Mouse (Mus musculus) hindbrain, postnatal 0 days (tissue): ENCODE data around the gene Naaladl2. TPM values are rescaled to one million over a fixed set of nuclear protein-coding genes. Genes with fewer than 3 reads are reported as not detected.
A peak's percentile ranks its signal among the peaks of the same experiment; 100 is the strongest.

Source experiments
- ATAC-seq: fragments of 200-750 bp; cut with Nextera tagmentation; 2 replicates; pipeline ENCODE4 v1.8.0; 2017; ENCODE audit warnings: mild to moderate bottlenecking, moderate TSS enrichment, moderate library complexity
- DNase-seq: peaks from one replicate; pipeline ENCODE4 v3.0.0-alpha.2; 2015; ENCODE audit warnings: low spot score
- H3K27ac ChIP-seq: fragments of 300-500 bp; sonication (generic); 2 replicates; pipeline ENCODE4 v1.5.1; 2014; ENCODE audit warnings: mild to moderate bottlenecking
- H3K27me3 ChIP-seq: fragments of 300-500 bp; sonication (generic); 2 replicates; pipeline ENCODE4 v1.6.1; 2014; ENCODE audit warnings: low read length, mixed read lengths; ENCODE audit not compliant: insufficient read depth
- H3K36me3 ChIP-seq: fragments of 300-500 bp; sonication (generic); 2 replicates; pipeline ENCODE4 v1.6.1; 2014; ENCODE audit warnings: low read length, mixed read lengths; ENCODE audit not compliant: insufficient read depth
- H3K4me1 ChIP-seq: fragments of 300-500 bp; sonication (generic); 2 replicates; pipeline ENCODE4 v1.6.1; 2014; ENCODE audit warnings: antibody characterized with exemption, low read length, mixed read lengths; ENCODE audit not compliant: insufficient read depth
- H3K4me2 ChIP-seq: fragments of 300-500 bp; sonication (generic); 2 replicates; pipeline ENCODE4 v1.6.1; 2014; ENCODE audit warnings: low read depth, mild to moderate bottlenecking, low read length, moderate library complexity, mixed read lengths
- H3K4me3 ChIP-seq: fragments of 300-500 bp; sonication (generic); 2 replicates; pipeline ENCODE4 v1.5.1; 2014; ENCODE audit warnings: low read length
- H3K9ac ChIP-seq: fragments of 300-500 bp; sonication (generic); replicated peaks from 2 replicates; pipeline ENCODE4 v1.6.1; 2014; ENCODE audit warnings: mild to moderate bottlenecking, low read length, moderate library complexity, mixed read lengths
- H3K9me3 ChIP-seq: fragments of 300-500 bp; sonication (generic); 2 replicates; pipeline ENCODE4 v1.6.1; 2016; ENCODE audit warnings: low read length, mixed read lengths
- CTCF ChIP-seq: IDR thresholded peaks from 2 replicates; pipeline ENCODE4 v1.5.1; 2016; ENCODE audit warnings: antibody characterized with exemption, control low read depth, low read depth
- WGBS: fragments of 180-500 bp; shearing (Covaris S2); extraction: QIAGEN DNeasy Blood & Tissue Kit; methylation state at CpG from one replicate; pipeline ENCODE4 v1.1.7; 2014; 5-methylcytosine and 5-hydroxymethylcytosine counted together
- polyA plus RNA-seq: library from polyadenylated mRNA; unstranded; fragments of >200 nt; fragmentation: Nextera tagmentation; extraction: Ambion mirVana; gene quantifications from 2 replicates; pipeline ENCODE4 v1.2.1, GENCODE M21; 2015
- total RNA-seq: library from RNA; depleted of rRNA; stranded (reverse); fragments of >200 nt; gene quantifications from 2 replicates; pipeline ENCODE4 v1.2.3, GENCODE M21; 2014

Gene Naaladl2
- total and polyA plus RNA-seq, 2 experiments from 2014 or later: 0.37 to 0.81 TPM

DNA sequence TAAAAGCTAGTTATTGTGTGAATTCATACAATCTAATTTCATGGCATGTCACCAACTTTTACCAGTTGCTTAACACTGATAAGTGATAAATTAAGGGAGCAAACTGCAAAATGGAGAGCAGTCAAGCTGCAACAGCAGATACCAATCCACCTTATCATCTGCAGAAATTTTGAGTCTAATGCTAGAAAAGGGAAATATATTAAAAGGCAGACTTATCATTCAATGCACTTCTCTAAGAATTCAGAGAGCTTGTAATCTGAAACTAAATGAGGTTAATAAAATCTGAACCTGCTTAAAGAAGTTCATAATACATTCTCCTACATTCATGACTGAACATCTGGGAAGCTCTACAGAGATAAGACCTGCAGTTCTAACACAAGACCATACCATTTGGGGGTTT lies 480.3 kb downstream of the Naaladl2 start:
- no peak for DNase-seq
- no peak overlapping the region for H3K9ac ChIP-seq
- H3K4me1 ChIP-seq: no peaks in the 10 kb centered on the region
- no peak overlapping the region for H3K4me2 ChIP-seq
- no peak overlapping the region for H3K27ac ChIP-seq
- TF ChIP-seq CTCF: no peak
- ATAC-seq: no peak
- H3K27me3 ChIP-seq: no peaks in the 10 kb centered on the region
- no peak overlapping the region for H3K4me3 ChIP-seq
- no peaks in the 10 kb centered on the region for H3K36me3 ChIP-seq
- H3K9me3 ChIP-seq: no peaks in the 10 kb centered on the region

DNA sequence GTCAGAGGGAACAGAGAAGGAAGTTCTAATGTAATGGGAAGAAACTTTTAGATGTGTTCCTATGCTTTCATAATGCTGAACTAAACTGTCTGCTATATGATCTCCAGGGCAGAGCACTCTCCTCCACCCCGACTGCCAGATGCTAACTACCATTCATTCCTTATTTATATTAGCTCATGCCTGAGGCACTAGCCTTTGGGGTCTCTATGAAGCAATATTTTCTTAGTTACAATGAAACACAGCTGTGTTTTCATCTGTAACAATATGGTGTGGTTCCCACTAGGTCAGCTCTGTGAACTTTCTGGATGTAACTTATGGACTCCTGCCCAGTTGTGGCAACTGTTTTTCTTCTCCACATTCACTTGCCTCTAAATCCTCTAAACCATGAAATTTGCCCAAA lies 514.0 kb downstream of the Naaladl2 start:
- H3K27me3 ChIP-seq: no peaks in the 10 kb centered on the region
- H3K9me3 ChIP-seq: no peaks in the 10 kb centered on the region
- H3K27ac ChIP-seq: no peak overlapping the region
- TF ChIP-seq CTCF: no peak
- 48% methylated on average over 1 of the region's 1 CpGs for WGBS
- no peaks in the 10 kb centered on the region for H3K4me1 ChIP-seq
- ATAC-seq (no peak), DNase-seq (no peak)
- no peak overlapping the region for H3K9ac ChIP-seq
- H3K4me2 ChIP-seq: no peak overlapping the region
- no peaks in the 10 kb centered on the region for H3K36me3 ChIP-seq
- H3K4me3 ChIP-seq: no peak overlapping the region

DNA sequence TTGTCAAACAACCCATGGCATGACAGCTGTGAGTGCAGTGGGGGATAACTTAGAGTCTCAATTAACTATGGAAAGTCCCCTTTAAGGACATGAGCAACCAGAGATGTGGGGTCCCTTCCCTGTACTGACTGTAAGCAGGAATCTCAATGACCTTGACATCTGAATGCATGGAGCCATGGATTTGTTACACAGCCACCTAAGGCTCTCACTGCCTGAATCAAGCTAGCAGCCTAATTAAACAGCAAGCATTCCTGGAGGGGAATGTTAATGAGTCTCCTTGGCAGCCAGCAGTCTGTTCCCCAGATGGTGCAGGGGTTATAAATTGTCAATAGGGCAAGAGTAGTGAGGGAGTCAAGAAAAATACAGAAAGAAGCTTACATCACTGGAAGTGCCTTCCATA lies 538.6 kb downstream of the Naaladl2 start:
- Histone ChIP-seq H3K9me3 (no peaks in the 10 kb centered on the region), H3K36me3 (no peaks in the 10 kb centered on the region), H3K4me1 (no peaks in the 10 kb centered on the region), H3K27ac (no peak overlapping the region), H3K4me3 (no peak overlapping the region), H3K4me2 (no peak overlapping the region), H3K9ac (no peak overlapping the region), H3K27me3 (no peaks in the 10 kb centered on the region)
- no peak for TF ChIP-seq CTCF
- ATAC-seq: peak; percentile 56; the same call in 1 of the 2 replicates
- peak; percentile 31 for DNase-seq

DNA sequence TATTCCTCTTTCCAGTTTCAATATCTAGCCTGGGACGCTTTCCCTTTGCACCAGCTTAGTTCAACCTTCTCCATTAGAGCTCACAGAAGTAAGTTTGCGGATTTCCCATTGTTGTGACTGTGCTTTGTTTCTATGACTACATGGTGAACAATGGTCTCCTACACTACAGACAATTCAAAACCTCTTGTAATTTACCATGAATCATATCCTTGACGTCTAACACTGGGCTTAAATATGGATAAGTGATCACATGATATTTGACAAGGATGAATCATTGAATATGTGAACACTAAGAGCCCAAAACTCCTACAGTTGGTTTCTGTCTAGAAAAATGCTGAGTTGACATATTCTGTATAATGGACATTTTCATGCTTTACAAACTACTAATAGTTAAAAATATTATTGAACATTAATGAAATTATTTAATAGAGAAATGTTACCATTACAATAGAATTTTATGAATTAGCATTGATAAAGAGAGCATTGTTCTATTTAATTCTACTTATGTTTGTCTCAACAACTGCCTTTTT lies 539.2 kb downstream of the Naaladl2 start:
- Histone ChIP-seq H3K4me1 (no peaks in the 10 kb centered on the region), H3K27ac (no peak overlapping the region), H3K36me3 (no peaks in the 10 kb centered on the region), H3K9ac (no peak overlapping the region), H3K4me2 (no peak overlapping the region), H3K27me3 (no peaks in the 10 kb centered on the region), H3K9me3 (no peaks in the 10 kb centered on the region), H3K4me3 (no peak overlapping the region)
- WGBS: 55% methylated on average over 3 of the region's 3 CpGs
- ATAC-seq (no peak), DNase-seq (no peak)
- no peak for TF ChIP-seq CTCF

DNA sequence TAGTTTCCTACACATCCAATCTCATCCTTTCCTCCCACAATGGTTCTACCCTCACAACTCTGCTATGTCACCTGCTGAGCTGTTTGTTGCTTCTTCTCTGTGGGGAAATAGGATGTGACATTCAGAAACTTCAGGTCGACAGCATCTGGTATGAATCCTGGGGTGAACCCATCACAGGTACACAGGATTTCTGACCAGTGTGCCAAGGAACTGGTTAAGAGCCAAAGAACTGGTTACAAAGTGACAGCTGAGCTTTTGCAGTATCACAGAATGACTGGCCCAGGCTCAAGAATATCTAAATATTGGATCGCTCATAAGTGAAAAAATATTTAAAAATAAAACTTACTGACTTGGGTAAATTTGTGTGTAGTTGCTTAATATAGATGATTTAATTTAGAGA lies 548.6 kb downstream of the Naaladl2 start:
- no peak overlapping the region for H3K27ac ChIP-seq
- 74% methylated on average over 2 of the region's 2 CpGs for WGBS
- ATAC-seq: no peak
- no peak overlapping the region for H3K9ac ChIP-seq
- DNase-seq: no peak
- H3K36me3 ChIP-seq: no peaks in the 10 kb centered on the region
- H3K4me1 ChIP-seq: no peaks in the 10 kb centered on the region
- H3K4me3 ChIP-seq: no peak overlapping the region
- no peak overlapping the region for H3K4me2 ChIP-seq
- H3K9me3 ChIP-seq: no peaks in the 10 kb centered on the region
- no peaks in the 10 kb centered on the region for H3K27me3 ChIP-seq
- no peak for TF ChIP-seq CTCF

DNA sequence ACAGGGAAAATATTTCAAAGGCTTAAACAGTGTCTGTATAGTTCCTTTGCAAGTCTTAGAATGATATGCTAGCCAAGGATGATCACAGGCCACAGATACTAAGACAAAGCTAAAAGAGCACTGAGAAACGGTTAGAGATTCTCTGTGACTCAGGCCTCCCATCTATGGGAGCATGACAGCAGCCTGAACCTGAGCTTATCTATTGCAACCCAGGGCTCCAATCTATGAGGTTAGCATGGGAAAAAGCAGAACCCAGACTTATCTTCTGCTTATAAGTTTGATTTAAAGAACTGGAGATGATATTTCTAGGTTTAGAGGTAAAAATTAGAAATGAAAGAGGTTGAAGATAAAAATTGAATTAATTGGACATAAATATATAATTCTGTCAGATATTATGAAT lies 587.4 kb downstream of the Naaladl2 start:
- H3K36me3 ChIP-seq: no peaks in the 10 kb centered on the region
- H3K9me3 ChIP-seq: no peaks in the 10 kb centered on the region
- ATAC-seq: no peak
- H3K4me3 ChIP-seq: no peak overlapping the region
- no peak overlapping the region for H3K9ac ChIP-seq
- 89% methylated on average over 1 of the region's 1 CpGs for WGBS
- no peak overlapping the region for H3K4me2 ChIP-seq
- no peaks in the 10 kb centered on the region for H3K4me1 ChIP-seq
- H3K27ac ChIP-seq: no peak overlapping the region
- H3K27me3 ChIP-seq: no peaks in the 10 kb centered on the region
- no peak for TF ChIP-seq CTCF
- DNase-seq: no peak

DNA sequence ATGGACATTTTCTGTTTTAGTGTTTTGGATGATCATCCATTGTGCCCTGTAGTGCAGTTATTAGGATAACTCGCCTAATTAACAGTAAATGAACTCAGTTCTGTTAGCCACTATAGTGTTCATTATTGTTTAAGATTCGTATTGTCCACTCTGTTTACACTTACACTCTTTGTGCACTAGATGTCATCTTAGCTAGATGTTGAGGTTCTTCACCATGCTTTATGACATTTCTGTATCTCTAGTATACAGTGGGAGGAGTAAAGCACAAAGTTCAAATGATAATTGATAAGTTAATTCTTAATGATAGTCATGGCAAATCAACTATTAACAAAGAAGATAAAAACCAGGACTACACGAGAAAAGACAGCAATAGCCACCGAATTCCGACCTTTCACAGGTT lies 590.4 kb downstream of the Naaladl2 start:
- 84% methylated on average over 5 of the region's 5 CpGs for WGBS
- no peak overlapping the region for H3K4me2 ChIP-seq
- TF ChIP-seq CTCF: no peak
- no peak overlapping the region for H3K4me3 ChIP-seq
- H3K27ac ChIP-seq: no peak overlapping the region
- H3K9me3 ChIP-seq: no peaks in the 10 kb centered on the region
- no peaks in the 10 kb centered on the region for H3K4me1 ChIP-seq
- no peak overlapping the region for H3K9ac ChIP-seq
- ATAC-seq (no peak), DNase-seq (no peak)
- H3K36me3 ChIP-seq: no peaks in the 10 kb centered on the region
- H3K27me3 ChIP-seq: no peaks in the 10 kb centered on the region
